Mouse (Mus musculus) left cerebral cortex, adult 2 months (tissue): ENCODE results near the gene Arhgef18. TPM values are rescaled to one million over a fixed set of nuclear protein-coding genes. Genes with fewer than 3 reads are reported as not detected.

Experiments used
- DNase-seq, 2 experiments: peaks; one replicate each; pipeline ENCODE4 v3.0.0; 2021 to 2022; ENCODE audit warnings: low spot score in 2 of 2, mixed read lengths in 1 of 2; ENCODE audit errors: extremely low spot score in 1 of 2
- H3K27ac ChIP-seq: fragments of 200-600 bp; 2 replicates; pipeline ENCODE4 v1.8.1; 2022
- H3K4me3 ChIP-seq: fragments of 200-600 bp; 2 replicates; pipeline ENCODE4 v1.8.1; 2022
- CTCF ChIP-seq: fragments of 200-600 bp; IDR thresholded peaks from 2 replicates; pipeline ENCODE4 v1.8.1; 2022; ENCODE audit warnings: antibody characterized with exemption, mild to moderate bottlenecking, moderate library complexity
- intact Hi-C: fragments of 180-260 bp; cut with DNase I; formaldehyde crosslinking; loops from one replicate; pipeline ENCODE4 v1.15.1; 2025
- total RNA-seq, 2 experiments: library from RNA; stranded (reverse); gene quantifications; 2 replicates each; pipeline ENCODE4 v1.2.3; 2021

The Arhgef18 gene
- total RNA-seq, 2 experiments from 2014 or later = 47.8 to 49.3 TPM

- DNase-seq = no peak
- TF ChIP-seq CTCF = no peak
- peak overlapping the region; percentile 48 for H3K4me3 ChIP-seq
- peak overlapping the region; percentile 67; the same call in 1 of the 2 replicates for H3K27ac ChIP-seq
- intact Hi-C loops = no loop called here
Observed at GRCm38 (mm10) chr8:3467886-3468545, 75.2 kb downstream of the Arhgef18 start.

DNA sequence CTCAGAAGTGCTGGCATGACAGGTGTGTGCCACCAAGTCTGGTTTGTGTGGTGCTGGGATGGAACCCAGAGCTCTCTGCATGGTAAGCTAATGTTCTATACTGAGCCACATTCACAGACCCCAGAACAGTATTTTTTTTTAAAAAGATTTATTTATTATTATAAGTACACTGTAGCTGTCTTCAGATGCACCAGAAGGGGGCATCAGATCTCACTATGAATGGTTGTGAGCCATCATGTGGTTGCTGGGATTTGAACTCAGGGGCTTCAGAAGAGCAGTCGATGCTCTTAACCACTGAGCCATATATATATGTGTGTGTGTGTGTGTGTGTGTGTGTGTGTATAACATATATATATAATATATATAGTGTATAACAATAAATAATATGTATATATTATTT, 76.0 kb downstream of the Arhgef18 start:
- TF ChIP-seq CTCF = peak; percentile 15
- intact Hi-C loops = no loop called here
- H3K4me3 ChIP-seq = no peak overlapping the region
- DNase-seq = no peak
- H3K27ac ChIP-seq = no peak overlapping the region

DNA sequence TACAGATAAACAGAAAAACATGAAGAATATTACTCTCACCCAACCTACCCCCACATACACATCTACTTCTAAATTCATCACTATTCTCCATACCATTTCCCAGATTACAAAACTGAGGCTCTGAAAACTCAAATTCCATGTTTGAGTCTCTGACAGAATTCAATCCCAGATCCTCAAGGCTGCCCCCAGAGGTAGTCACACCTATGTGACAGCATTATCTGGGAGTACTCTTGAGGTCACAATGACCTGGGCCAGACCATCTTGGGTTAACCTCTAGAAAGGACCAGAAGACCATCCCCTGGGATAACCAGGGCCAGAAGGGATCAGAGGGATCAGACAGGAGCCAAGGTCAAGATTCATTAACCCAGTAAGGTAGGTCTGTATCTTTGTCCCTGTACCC, 77.8 kb downstream of the Arhgef18 start, which contains the start of gene Tex45:
Gene Tex45 (plus strand): TSS at position 301 of the 400 bp plus-strand sequence.
- H3K4me3 ChIP-seq = no peak within 1 kb of the TSS
- no peak for TF ChIP-seq CTCF
- H3K27ac ChIP-seq = no peak within 1 kb of the TSS
- intact Hi-C loops = no loop called here
- DNase-seq = no peak

GRCm38 (mm10) chr8:3475715-3476429, 83.1 kb downstream of the Arhgef18 start:
- H3K27ac ChIP-seq = no peak overlapping the region
- intact Hi-C loops = no loop called here
- TF ChIP-seq CTCF = no peak
- H3K4me3 ChIP-seq = peak overlapping the region; percentile 29
- DNase-seq = no peak

GRCm38 (mm10) chr8:3480221-3480785, 87.5 kb downstream of the Arhgef18 start:
- DNase-seq = no peak
- intact Hi-C loops = no loop called here
- Histone ChIP-seq H3K27ac (no peak overlapping the region), H3K4me3 (no peak overlapping the region)
- TF ChIP-seq CTCF = no peak

- no peak overlapping the region for H3K4me3 ChIP-seq
- no peak for TF ChIP-seq CTCF
- H3K27ac ChIP-seq = no peak overlapping the region
- no peak for DNase-seq
- intact Hi-C loops = no loop called here
Observed at GRCm38 (mm10) chr8:3481605-3482004, 88.8 kb downstream of the Arhgef18 start.

GRCm38 (mm10) chr8:3482240-3482740, 89.5 kb downstream of the Arhgef18 start:
- intact Hi-C loops = no loop called here
- H3K27ac ChIP-seq = no peak overlapping the region
- no peak overlapping the region for H3K4me3 ChIP-seq
- TF ChIP-seq CTCF = no peak
- no peak for DNase-seq

DNA sequence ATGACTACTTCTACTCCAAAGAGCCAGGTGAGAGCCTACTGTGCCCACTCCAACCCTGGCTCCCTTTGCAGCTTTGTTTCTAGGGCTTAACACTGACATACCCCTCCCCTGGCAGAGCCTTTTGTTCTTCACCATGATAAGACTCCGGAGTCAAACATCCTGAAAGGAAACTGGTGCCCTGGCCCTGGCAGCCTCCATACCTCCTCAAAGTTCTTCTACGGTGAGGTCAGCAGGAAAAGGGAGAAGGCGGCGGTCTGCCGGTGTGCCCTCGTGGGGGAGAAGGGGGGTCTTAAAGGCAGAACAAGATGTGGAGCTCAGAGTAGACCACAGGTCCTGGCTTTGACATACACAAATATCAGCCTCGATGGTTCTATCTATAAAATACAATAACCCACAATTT, 90.7 kb downstream of the Arhgef18 start:
- Histone ChIP-seq H3K27ac (no peak overlapping the region), H3K4me3 (no peak overlapping the region)
- intact Hi-C loops = no loop called here
- no peak for DNase-seq
- no peak for TF ChIP-seq CTCF

DNA sequence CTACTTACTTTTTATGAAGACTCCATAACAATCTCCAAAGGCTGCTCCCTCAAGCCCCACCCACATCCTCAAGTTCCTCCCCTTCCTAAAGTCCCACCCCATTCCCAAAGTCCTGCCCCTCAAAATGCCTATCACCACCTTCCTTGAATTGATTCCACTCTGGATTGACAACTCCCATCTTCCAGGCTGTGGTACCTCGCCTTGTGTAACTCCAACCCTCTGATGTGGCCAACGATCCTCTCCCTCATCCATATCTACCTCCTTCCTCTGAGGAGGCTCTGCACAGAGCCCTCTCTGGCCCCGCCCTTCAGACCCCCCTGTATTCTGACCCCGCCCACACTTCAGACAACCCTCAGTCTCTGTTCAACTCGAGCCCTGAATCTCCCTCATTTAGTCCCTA, 92.4 kb downstream of the Arhgef18 start:
- H3K4me3 ChIP-seq = no peak overlapping the region
- intact Hi-C loops = no loop called here
- no peak for DNase-seq
- TF ChIP-seq CTCF = no peak
- H3K27ac ChIP-seq = no peak overlapping the region

DNA sequence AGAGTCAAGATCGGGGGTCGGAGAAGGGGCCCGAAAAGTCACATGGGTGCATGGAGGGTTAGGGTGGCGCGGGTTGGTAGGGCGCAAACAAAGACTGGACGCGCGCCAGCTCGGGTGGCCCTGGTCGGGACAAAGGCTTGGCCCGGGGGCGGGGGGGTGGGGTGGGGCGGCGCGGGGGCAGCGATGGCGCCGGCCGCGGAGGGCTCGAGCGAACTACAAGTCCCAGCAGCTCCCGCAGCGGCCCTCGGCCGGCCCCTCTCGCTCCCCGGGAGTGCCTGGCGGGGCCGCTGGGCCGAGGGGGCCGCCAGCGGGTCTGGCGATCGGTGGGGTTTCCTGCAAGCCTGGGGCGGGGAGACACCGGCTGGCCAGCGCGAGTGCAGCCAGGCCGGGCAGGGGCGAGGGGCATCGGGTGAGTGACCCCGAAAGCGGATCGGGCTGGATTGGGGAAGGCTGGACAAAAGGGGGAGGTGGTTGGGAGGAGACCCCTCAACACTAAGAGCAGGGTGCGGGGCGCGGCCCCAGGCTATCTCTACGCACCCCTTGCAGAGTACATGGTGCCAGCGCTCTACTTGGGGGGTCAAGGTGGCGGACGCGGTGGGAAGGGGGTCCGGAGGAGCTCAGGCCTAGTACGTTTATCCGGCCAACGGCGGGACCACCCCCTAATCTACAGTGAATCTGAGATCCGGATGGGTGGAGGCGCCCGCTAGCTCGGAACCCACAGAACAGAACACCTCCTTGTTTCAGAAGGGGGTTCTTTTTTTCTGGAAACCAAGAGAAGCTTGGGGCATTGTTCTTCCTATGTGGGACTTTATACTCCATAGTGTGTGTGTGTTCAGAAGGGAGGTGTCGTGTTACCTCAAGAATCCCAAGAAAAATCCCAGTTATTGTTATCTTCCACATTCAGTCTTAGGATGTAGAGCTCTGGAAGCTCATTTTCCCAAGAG, 100.4 kb downstream of the Arhgef18 start, which contains the start of gene Zfp358:
Gene Zfp358 (plus strand): TSS at position 238 of the 944 bp plus-strand sequence.
- Histone ChIP-seq H3K27ac (peak within 1 kb of the TSS; percentile 96), H3K4me3 (peak within 1 kb of the TSS; percentile 74)
- no peak for TF ChIP-seq CTCF
- peak; percentile 66 to 75 for DNase-seq
- intact Hi-C loops = no loop called here

- no peak for DNase-seq
- Histone ChIP-seq H3K27ac (peak overlapping the region; percentile 96), H3K4me3 (peak overlapping the region; percentile 74)
- TF ChIP-seq CTCF = no peak
- intact Hi-C loops = no loop called here
Observed at GRCm38 (mm10) chr8:3493845-3494208, 101.0 kb downstream of the Arhgef18 start.
